Mouse (Mus musculus) midbrain, embryonic 12.5 days (tissue): ENCODE results near the gene Znrd1. TPM values are rescaled to one million over a fixed set of nuclear protein-coding genes. Genes with fewer than 3 reads are reported as not detected.

Source experiments
- ATAC-seq: fragments of 200-750 bp; cut with Nextera tagmentation; 2 replicates; pipeline ENCODE4 v1.8.0; 2017; ENCODE audit warnings: low read depth, moderate TSS enrichment, moderate library complexity; ENCODE audit not compliant: low FRiP score
- H3K27ac ChIP-seq: fragments of 300-500 bp; sonication (generic); replicated peaks from 2 replicates; pipeline ENCODE4 v1.5.1; 2016; ENCODE audit warnings: mild to moderate bottlenecking
- H3K27me3 ChIP-seq: fragments of 300-500 bp; sonication (generic); 2 replicates; pipeline ENCODE4 v1.6.1; 2016; ENCODE audit warnings: mild to moderate bottlenecking
- H3K36me3 ChIP-seq: fragments of 300-500 bp; sonication (generic); 2 replicates; pipeline ENCODE4 v1.6.1; 2016
- H3K4me1 ChIP-seq: fragments of 300-500 bp; sonication (generic); 2 replicates; pipeline ENCODE4 v1.6.1; 2016
- H3K4me2 ChIP-seq: fragments of 300-500 bp; sonication (generic); replicated peaks from 2 replicates; pipeline ENCODE4 v1.6.1; 2016; ENCODE audit warnings: mild to moderate bottlenecking, moderate library complexity
- H3K4me3 ChIP-seq: fragments of 300-500 bp; sonication (generic); 2 replicates; pipeline ENCODE4 v1.5.1; 2016; ENCODE audit warnings: mild to moderate bottlenecking
- H3K9ac ChIP-seq: fragments of 300-500 bp; sonication (generic); replicated peaks from 2 replicates; pipeline ENCODE4 v1.6.1; 2016; ENCODE audit warnings: mild to moderate bottlenecking, moderate library complexity
- H3K9me3 ChIP-seq: fragments of 300-500 bp; sonication (generic); 2 replicates; pipeline ENCODE4 v1.6.1; 2016; ENCODE audit warnings: mild to moderate bottlenecking
- WGBS: fragments of 180-500 bp; shearing (Covaris S2); methylation state at CpG from one replicate; pipeline ENCODE4 v1.1.7; 2016; 5-methylcytosine and 5-hydroxymethylcytosine counted together
- polyA plus RNA-seq: library from polyadenylated mRNA; unstranded; fragments of >200 nt; fragmentation: Nextera tagmentation; extraction: Ambion mirVana; gene quantifications from 2 replicates; pipeline ENCODE4 v1.2.1, GENCODE M21; 2016

The Znrd1 gene
- polyA plus RNA-seq = 75.9 and 78.4 TPM in 2 replicates

DNA sequence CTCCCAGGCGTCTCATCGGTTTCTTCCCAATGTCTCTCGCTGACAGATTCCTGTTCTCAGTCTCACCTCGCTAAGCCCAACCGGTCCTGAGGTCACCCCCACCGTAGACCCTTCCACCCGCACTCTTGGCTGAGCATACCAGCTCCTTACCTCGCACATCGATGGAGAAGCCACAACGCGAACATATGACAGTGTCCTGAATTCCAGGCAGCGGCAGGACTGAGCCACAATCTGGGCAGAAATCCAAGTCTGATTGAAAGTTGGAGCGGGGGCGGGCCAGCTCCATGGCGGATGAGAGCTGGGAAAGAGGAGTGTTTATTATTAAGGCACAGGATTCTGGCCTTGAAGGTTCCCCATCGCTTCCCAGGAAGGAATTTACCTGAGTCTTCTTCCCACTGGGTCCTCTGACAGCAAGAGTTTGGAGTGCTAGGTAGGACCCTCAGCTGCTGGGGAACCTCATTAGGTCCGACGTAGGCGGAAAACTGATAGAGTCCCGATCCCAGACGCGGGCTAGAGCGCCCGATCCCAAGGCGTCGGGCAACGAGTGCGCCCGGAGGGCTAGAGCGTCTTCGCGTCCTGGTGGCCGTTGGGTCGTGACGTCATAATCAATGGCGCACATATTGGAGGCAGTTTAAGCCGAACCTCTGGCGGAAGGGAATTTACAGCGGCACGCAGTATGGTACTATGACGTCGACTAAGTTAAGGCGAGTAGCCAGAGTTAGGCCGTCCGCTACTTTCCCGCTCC lies at the start of gene Znrd1, which contains the start of gene Znrd1as:
Gene Znrd1 (minus strand): TSS at position 561 of the 745 bp plus-strand sequence.
Gene Znrd1as (plus strand): TSS at position 594 of the 745 bp plus-strand sequence.
- H3K27me3 ChIP-seq = no peaks in the 10 kb centered on the region
- H3K27ac ChIP-seq = peak within 1 kb of the TSS; percentile 64
- H3K4me1 ChIP-seq = peaks cover 17% of the 10 kb centered on the region
- H3K36me3 ChIP-seq = 0 out of 2 replicates have a peak, but pooled peaks cover 7% of the 10 kb centered on the region
- H3K9ac ChIP-seq = peak within 1 kb of the TSS; percentile 78
- H3K4me2 ChIP-seq = peak within 1 kb of the TSS; percentile 79
- peak; percentile 98 for ATAC-seq
- H3K9me3 ChIP-seq = no peaks in the 10 kb centered on the region
- H3K4me3 ChIP-seq = peak within 1 kb of the TSS; percentile 64
- under 1% methylated on average over 46 of the region's 46 CpGs for WGBS

DNA sequence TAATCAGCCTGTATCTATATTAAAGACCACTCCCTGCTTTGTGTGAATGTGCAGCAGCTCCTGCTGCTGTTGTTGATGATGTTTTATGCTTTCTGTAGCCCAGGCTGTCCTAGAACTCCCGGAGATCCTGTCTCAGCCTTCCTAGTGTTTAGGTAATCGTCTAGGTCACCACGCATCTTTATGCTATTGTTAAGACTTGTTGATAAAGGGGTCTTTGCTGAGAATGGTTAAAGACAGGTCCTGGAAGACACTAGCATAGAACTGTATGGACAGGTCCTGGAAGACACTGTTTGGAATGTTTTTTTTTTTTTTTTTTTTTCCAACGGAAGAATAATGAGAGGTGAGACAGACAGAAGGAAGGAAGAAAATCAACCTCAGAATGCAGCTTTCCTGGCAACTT lies 45.0 kb upstream of the Znrd1 start:
- H3K9me3 ChIP-seq = no peaks in the 10 kb centered on the region
- peak overlapping the region; percentile 93 for H3K27ac ChIP-seq
- H3K4me2 ChIP-seq = peak overlapping the region; percentile 72
- no peaks in the 10 kb centered on the region for H3K27me3 ChIP-seq
- H3K4me1 ChIP-seq = peaks cover 12% of the 10 kb centered on the region; the same call in 1 of the 2 replicates
- WGBS = 46% methylated on average over 3 of the region's 4 CpGs
- peaks cover 29% of the 10 kb centered on the region for H3K36me3 ChIP-seq
- peak overlapping the region; percentile 92 for H3K9ac ChIP-seq
- H3K4me3 ChIP-seq = peak overlapping the region; percentile 82
- 0 out of 2 replicates have a peak, but pooled peaks have one; percentile 0 for ATAC-seq

DNA sequence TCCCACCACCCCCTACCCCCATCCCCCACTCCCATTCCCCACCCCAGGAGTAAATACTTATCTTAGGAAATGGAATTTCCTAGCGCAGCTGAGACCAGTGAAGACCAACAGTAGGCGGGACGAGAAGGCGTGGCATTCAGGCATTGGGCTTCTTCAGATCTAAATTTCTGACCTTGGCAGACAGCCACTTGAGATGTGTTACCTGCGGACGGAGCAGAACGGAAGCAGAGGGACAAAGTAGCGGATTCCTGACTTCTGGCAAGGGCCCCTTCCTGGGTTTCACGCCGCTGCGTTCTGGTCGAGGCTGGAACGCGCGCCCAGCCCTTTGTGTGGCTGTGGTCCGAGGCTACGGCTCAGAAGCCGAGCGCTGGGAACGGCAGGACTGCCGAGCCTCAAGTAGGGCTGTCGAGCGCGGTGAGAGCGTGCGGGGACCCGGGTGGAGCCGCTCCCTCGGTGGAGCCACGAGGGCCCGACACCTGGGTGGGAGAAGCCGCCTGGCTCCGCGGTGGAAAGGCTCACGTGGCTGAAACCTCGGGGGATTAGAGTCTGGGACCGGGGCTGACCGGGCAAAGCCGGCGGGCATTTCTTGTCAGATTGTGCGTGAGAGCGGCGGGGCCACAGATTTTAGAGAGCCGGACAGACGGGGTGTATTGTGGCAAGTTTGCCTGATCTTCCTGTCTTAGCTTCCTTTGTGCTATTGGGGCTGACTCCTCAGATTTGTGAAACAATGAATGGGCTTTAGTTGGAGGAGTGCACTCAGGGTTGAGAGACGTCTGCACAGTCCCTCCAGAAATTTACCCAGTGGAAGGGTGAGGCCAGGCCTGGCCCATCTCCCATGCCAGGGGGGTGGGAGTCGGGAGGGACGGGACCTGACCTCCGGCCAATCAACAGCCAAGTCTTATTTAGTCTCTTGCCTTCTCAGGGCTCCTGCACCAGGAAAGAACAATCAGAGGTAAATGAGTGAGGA lies 44.3 kb upstream of the Znrd1 start:
- Histone ChIP-seq H3K27ac (peak overlapping the region; percentile 93), H3K4me3 (peak overlapping the region; percentile 82), H3K9me3 (no peaks in the 10 kb centered on the region), H3K4me2 (peak overlapping the region; percentile 72), H3K4me1 (peaks cover 12% of the 10 kb centered on the region; the same call in 1 of the 2 replicates), H3K27me3 (no peaks in the 10 kb centered on the region), H3K9ac (peak overlapping the region; percentile 92), H3K36me3 (peaks cover 22% of the 10 kb centered on the region)
- under 1% methylated on average over 49 of the region's 49 CpGs for WGBS
- peak; percentile 87 for ATAC-seq

DNA sequence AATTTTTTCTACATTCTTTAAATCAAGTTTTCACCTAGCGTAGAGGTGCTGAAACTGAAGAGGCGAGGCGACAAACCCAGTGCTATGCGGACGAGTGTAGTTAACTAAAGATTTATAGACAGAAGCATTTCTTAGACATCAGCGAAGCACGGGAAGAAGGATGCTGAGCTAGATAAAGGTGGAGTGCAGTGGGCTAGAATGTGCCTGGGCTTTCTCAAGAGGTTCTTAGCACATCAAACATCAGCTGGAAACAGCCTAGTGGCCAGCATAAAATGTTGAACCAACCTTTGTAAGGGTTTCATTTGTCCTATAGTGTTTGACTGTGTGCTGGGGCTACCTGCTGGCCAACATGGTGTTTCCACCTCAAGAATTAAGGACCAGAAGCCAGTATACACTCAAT lies 42.5 kb upstream of the Znrd1 start, which contains the start of gene Zfp57:
Gene Zfp57 (plus strand): TSS at position 301 of the 400 bp plus-strand sequence.
- peak within 1 kb of the TSS; percentile 92; the same call in 1 of the 2 replicates for H3K9ac ChIP-seq
- 94% methylated on average over 7 of the region's 7 CpGs for WGBS
- H3K27me3 ChIP-seq = no peaks in the 10 kb centered on the region
- H3K27ac ChIP-seq = peak within 1 kb of the TSS; percentile 93
- peaks cover 12% of the 10 kb centered on the region; the same call in 1 of the 2 replicates for H3K4me1 ChIP-seq
- peaks cover 7% of the 10 kb centered on the region; the same call in 1 of the 2 replicates for H3K36me3 ChIP-seq
- ATAC-seq = no peak
- peak within 1 kb of the TSS; percentile 72 for H3K4me2 ChIP-seq
- no peaks in the 10 kb centered on the region for H3K9me3 ChIP-seq
- H3K4me3 ChIP-seq = peak within 1 kb of the TSS; percentile 82

DNA sequence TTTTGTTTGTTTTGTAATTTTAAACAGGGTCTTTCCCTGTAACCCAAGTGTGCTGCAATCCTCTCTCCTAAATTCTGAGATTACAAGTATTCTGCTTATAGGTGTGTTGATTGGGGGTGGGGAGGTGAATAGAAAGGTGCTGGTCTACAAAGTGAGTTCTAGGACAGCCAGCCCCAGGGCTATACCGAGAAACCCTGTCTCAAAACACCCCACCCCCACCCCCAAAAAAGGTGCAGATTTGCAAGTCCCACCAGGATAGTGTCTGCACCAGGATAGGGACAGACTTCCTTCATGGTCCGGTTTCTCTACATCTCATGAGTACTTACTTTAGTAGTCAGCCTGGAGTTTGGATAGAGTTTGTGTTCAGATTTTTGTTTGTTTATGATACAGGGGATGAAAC lies 40.1 kb upstream of the Znrd1 start:
- Histone ChIP-seq H3K27ac (no peak overlapping the region), H3K27me3 (no peaks in the 10 kb centered on the region), H3K36me3 (no peaks in the 10 kb centered on the region), H3K4me2 (no peak overlapping the region), H3K9me3 (no peaks in the 10 kb centered on the region), H3K4me3 (no peak overlapping the region), H3K4me1 (0 out of 2 replicates have a peak, but pooled peaks cover 3% of the 10 kb centered on the region), H3K9ac (no peak overlapping the region)
- 81% methylated on average over 2 of the region's 2 CpGs for WGBS
- ATAC-seq = no peak

DNA sequence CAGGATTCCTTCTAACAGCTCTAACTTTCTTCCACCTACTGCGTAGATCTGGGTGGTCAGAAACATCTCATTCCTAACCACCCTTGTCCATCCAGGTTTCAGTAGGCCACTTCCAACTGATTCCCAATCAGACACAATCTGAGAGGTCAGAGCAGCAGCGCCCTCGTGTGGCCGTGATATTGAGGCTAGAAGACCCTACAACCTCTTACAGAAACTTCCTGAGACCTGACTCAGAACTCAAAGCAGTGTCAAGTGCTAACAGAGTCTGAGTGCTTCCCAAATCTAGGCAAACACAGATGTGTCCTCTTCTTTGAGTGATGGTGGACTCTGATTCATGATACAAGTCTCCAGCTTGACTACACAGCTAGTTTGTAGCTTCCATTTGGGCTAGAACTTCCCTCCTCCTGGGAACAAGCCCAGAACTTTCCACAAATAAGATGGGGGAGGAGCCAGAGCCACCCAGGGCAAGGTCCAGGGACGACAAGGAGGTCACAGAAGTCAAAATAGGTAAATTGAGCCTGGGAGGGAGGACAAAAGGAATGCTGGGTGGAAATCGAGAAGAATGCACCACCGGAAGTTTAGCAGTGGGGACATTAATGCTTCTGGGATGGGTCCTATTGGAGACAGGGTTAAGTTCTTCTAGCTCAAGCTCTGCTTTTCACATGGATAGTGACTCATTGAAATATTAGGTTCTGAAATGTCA lies 38.8 kb upstream of the Znrd1 start:
- H3K36me3 ChIP-seq = no peaks in the 10 kb centered on the region
- no peaks in the 10 kb centered on the region for H3K27me3 ChIP-seq
- H3K4me2 ChIP-seq = no peak overlapping the region
- H3K4me3 ChIP-seq = no peak overlapping the region
- peak; percentile 60; the same call in 1 of the 2 replicates for ATAC-seq
- no peaks in the 10 kb centered on the region for H3K9me3 ChIP-seq
- 30% methylated on average over 7 of the region's 7 CpGs for WGBS
- no peak overlapping the region for H3K27ac ChIP-seq
- H3K4me1 ChIP-seq = no peaks in the 10 kb centered on the region
- H3K9ac ChIP-seq = no peak overlapping the region

DNA sequence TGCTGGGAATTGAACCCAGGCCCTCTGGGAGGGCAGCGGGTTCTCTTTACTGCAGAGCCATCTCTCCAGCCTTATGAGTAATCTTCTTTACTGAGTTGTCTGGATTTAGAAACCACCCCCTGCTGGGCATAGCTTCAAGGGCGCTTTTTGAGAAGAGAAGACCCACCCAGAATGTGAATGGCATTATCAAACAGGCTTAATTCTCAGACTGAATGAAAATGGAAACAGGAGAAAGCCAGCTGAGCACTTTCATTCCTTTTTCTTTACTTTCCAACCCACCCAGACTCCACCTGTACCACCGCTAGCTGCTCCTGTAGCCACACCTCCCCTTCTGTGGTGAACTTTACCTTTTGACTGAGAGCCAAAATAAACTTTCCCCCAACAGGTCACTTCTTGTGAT lies 37.1 kb upstream of the Znrd1 start:
- Histone ChIP-seq H3K4me3 (no peak overlapping the region), H3K27ac (no peak overlapping the region), H3K27me3 (no peaks in the 10 kb centered on the region), H3K4me1 (no peaks in the 10 kb centered on the region), H3K9me3 (no peaks in the 10 kb centered on the region), H3K4me2 (no peak overlapping the region), H3K36me3 (no peaks in the 10 kb centered on the region), H3K9ac (no peak overlapping the region)
- no peak for ATAC-seq
- WGBS = 43% methylated on average over 3 of the region's 3 CpGs

DNA sequence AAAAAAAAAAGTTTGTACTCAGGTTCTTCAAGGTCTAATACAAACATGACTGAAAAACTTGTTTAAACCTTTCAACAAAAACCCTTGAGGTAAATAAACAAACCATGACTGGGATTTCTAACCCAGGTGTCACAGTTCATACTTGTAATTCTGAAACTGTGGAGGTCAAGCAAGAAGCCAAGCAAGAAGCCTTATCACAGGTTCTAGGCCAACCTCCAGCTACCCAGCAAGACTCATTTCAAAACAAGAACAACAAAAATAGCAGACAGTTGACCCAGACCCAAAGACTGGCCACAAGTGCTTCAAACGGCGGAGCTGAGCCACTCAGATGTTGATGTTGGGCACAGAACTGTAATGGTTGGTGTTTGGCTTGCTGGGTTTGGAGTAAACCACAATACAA lies 36.2 kb upstream of the Znrd1 start:
- 85% methylated on average over 2 of the region's 2 CpGs for WGBS
- ATAC-seq = no peak
- no peaks in the 10 kb centered on the region for H3K36me3 ChIP-seq
- H3K4me3 ChIP-seq = no peak overlapping the region
- no peaks in the 10 kb centered on the region for H3K4me1 ChIP-seq
- no peak overlapping the region for H3K9ac ChIP-seq
- peaks cover 3% of the 10 kb centered on the region for H3K27me3 ChIP-seq
- no peak overlapping the region for H3K4me2 ChIP-seq
- no peak overlapping the region for H3K27ac ChIP-seq
- H3K9me3 ChIP-seq = no peaks in the 10 kb centered on the region

DNA sequence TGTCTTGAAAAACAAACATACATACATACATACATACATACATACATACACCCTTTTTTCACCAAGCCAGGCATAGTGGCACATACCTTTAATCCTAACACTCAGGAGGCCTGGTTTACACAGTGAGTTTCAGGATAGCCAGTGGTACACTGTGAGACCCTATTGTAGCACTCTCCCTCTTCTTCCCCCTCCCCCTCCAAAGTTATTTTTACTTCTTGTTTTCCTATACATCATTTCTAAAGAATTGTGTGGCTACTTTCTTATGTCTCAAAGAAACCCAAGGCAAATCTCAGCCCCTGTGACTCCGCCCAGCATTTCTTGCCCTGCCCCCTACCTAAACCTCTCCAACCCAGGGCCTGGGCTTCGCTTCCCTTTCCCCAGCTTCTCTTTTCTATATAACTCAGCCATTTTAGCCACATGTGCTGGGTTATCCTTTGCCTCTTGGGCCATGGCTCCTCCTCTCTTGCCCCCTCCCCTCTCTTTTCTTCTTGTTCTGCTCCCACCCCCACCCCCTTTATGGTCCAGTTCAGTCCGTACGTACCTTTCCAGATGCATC lies 35.5 kb upstream of the Znrd1 start:
- Histone ChIP-seq H3K9ac (no peak overlapping the region), H3K4me2 (no peak overlapping the region), H3K27ac (no peak overlapping the region), H3K36me3 (no peaks in the 10 kb centered on the region), H3K4me1 (no peaks in the 10 kb centered on the region), H3K9me3 (no peaks in the 10 kb centered on the region), H3K4me3 (no peak overlapping the region), H3K27me3 (peaks cover 10% of the 10 kb centered on the region)
- WGBS = 87% methylated on average over 4 of the region's 4 CpGs
- no peak for ATAC-seq

DNA sequence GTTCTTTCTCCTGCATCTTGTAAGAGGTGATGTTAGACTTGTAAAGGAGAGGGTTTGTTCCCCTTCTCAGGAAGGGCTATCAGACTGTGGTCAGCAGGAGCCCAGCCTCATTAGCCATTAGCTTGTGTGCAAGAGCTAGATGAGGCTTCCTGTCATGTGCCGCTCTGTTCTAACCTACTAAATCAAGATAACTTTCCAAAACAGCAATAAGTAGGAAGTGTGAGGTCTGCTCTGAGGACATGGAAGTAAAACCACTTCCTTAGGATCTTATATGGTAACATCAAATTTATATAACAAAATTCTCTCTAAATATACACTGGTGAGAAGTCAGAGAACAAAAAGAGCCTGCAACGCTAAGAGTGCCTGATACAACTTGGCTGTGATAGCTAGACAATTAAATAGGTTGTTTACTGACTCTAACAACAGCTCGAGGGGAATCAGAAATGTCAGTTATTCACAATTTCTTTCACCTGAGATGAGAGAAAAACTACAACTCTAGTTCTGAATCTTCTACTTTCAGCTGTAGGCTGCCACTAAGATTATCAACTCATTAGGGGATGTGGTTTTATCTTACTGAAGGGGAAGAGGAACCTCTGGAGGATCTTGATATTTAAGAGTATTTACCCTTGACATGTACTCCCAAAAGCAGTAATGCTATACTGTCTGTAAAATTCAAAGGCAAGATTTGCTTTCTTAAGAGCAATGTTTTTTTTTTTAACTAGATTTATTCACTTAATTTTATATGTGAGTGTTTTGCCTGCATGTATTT lies 34.2 kb upstream of the Znrd1 start:
- Histone ChIP-seq H3K27me3 (peaks cover 23% of the 10 kb centered on the region), H3K9ac (no peak overlapping the region), H3K4me2 (no peak overlapping the region), H3K9me3 (no peaks in the 10 kb centered on the region), H3K4me1 (no peaks in the 10 kb centered on the region), H3K36me3 (no peaks in the 10 kb centered on the region), H3K27ac (no peak overlapping the region), H3K4me3 (no peak overlapping the region)
- 78% methylated on average over 3 of the region's 3 CpGs for WGBS
- no peak for ATAC-seq
